Mouse (Mus musculus): Measurements from ENCODE around the gene Hcst.

The Hcst gene

DNA sequence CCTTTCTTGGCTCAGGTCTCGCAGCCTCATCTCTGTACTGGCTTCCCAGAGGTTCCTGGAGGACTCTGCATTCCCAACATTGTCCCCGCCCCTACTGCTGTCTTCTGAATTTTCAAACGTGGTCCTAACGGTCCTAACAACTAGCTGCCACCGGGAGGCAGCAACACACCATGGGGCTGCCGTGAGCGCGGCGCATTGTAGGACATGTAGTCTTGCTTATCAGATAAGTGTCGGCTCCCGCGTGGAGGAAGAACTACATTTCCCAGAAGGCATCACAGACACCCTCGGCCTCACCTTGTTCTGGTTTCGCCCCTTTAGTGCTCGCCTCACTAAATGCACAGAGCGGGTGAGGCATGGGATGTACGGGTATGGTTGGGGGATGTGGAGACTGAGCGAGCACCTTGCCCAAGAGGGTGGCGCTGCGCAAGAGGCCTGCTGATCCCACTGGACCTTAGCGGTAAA, 46.1 kb downstream of the Hcst start:
- under 1% methylated on average over 21 of the region's 21 CpGs for whole genome bisulfite sequencing

All from cerebral cortex, adult 2 months (tissue).